Mouse (Mus musculus): ENCODE measurements around the gene Tmem178b. TPM values are rescaled to one million over a fixed set of nuclear protein-coding genes. Genes with fewer than 3 reads are reported as not detected.

Tmem178b gene
- polyA plus RNA-seq, 2 experiments from 2014 or later = 0.13 TPM; not detected in 1

- ATAC-seq = no peak
These were observed 327.6 kb downstream of the Tmem178b start for GRCm38 (mm10) chr6:40200661-40201060.

- no peak for ATAC-seq
These were observed 329.5 kb downstream of the Tmem178b start for GRCm38 (mm10) chr6:40202602-40203001.

DNA sequence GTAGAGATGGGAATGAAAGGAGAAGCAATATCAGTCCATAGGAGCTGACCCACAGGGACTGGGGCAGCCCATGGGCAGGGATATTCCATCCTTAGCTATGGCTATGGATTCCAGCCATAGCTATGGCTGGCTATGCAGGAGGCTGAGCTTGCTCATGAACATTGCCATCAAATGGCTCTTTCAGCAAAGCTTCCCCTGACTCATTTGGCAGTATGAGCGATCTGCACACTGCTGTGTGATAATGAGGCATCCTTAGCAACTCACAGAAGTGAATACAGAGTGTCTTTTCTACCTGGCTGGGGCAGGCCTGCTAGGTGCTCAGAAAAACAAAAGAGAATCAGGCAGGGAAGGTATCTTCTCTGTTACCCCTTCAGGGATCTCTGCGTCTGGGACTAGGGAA is 332.3 kb downstream of the Tmem178b start:
- no peak for ATAC-seq

GRCm38 (mm10) chr6:40208014-40208413 is 334.9 kb downstream of the Tmem178b start:
- ATAC-seq = no peak

GRCm38 (mm10) chr6:40209172-40209571 is 336.1 kb downstream of the Tmem178b start:
- no peak for ATAC-seq

GRCm38 (mm10) chr6:40217154-40217553 is 344.1 kb downstream of the Tmem178b start:
- ATAC-seq = no peak

GRCm38 (mm10) chr6:40217651-40218050 is 344.6 kb downstream of the Tmem178b start:
- no peak for ATAC-seq

GRCm38 (mm10) chr6:40220634-40221120 is 347.6 kb downstream of the Tmem178b start:
- no peak for ATAC-seq

- no peak for ATAC-seq
These were observed 352.7 kb downstream of the Tmem178b start for GRCm38 (mm10) chr6:40225585-40226280.

GRCm38 (mm10) chr6:40228981-40229380 is 355.9 kb downstream of the Tmem178b start:
- ATAC-seq = no peak

DNA sequence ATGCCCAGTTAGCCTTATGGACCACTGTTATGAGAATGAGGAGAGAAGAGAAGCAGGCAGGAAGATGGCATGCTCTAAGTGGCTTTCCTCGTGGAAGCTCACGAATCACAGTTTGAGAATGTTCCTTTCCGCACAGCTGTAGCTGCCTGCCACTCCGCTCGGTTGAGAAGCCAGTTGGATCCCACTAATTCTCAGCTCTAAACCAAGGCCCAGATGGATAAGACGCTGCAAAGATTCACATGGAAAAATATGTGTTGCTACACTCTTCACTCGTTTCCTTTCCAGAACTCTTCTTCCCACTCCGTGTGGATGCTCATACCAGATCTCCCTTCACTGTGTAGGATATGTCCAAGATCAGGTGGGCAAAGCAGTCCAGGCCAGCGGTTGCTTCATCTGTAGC is 356.9 kb downstream of the Tmem178b start:
- ATAC-seq = no peak

- ATAC-seq = no peak
These were observed 361.0 kb downstream of the Tmem178b start for GRCm38 (mm10) chr6:40234066-40234465.

- ATAC-seq = no peak
These were observed 362.9 kb downstream of the Tmem178b start for GRCm38 (mm10) chr6:40235793-40236470.

DNA sequence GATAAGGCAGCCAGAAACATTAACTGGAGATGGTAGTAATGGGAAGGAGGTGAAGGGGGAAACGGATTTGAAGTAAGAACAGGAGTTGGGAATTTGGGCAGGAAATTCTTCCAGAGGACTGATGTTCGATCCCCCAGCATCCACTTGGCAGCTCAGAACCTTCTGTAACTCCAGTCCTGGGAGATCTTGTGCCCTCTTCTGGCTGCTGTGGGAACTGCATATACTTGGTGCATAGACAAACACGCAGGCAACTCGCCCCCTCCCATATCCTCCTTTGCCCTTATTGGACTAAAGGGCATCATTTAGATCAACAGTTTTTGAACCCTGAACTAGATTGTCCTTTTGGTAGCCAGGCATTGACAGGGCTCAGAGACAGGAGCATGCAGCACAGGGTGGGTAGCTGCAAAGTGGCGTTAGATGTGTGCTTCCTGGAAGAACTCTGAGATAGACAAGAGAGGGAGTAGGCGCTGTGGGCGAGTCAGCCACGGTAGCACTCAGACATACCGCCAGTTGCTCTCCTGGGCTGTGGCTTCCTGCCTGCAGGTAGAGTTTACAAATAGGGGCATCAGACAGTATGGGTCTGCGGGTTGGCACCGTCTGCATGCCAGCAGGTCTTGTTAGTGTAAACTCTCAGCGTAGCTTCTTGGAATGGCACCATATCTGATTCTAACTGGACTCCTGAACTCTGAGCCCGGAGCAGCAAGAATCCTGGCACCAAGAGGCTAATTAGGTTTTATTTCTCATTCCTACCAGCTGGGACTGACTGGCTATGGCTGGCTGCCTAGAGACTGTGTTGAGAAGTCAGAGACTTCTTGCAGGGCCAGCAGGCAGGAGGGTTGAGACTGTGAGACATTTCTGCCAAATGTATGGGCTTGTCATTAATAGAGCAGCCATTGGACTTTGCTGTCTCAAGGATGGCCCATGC is 364.0 kb downstream of the Tmem178b start:
- no peak for ATAC-seq

GRCm38 (mm10) chr6:40238857-40239256 is 365.8 kb downstream of the Tmem178b start:
- ATAC-seq = no peak

DNA sequence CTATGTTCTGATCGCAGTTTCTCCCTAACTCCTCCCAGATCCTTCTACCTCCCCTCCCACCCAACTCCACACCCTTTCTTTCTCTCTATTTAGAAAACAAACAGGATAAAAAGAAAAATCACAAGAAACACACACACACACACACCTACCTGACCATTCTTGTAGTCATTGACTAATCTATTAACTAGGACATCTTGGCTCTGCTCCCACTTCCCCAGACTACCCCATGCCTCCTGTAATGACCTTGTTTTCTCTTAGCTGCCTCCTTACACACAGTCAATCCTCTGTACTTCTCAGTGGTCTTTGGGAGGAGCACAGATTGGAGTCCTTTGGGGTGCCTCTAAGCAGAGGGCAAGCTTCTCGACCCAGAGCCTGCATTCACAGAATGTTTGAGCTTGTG is 367.6 kb downstream of the Tmem178b start:
- ATAC-seq = no peak

DNA sequence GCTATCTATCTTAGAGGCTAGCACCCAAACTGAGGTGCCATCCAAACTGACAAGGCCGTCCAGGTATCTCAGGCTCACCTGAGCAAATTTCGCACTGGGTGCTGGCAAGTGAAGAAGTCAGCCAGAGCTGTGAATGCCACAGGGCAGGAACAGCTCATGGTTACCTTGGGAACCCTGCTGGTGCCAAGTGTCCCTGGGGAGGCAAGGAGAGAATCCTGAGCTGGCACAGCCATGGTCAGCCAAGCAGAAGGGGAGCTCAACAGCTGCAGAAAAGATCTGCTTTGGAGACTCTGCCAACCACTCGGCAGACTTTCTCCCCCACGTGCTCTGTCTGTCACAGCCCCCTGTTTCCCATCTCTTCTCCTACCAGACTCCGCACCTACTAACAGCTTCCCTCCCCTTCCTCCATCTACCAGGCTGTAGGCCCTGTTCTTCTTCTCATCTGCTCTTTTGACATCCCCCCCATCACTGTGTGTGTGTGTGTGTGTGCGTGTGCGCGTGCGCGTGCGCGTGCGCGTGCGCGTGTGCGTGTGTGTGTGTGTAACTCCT is 374.4 kb downstream of the Tmem178b start:
- ATAC-seq = no peak

GRCm38 (mm10) chr6:40249939-40250338 is 376.9 kb downstream of the Tmem178b start:
- ATAC-seq = no peak

DNA sequence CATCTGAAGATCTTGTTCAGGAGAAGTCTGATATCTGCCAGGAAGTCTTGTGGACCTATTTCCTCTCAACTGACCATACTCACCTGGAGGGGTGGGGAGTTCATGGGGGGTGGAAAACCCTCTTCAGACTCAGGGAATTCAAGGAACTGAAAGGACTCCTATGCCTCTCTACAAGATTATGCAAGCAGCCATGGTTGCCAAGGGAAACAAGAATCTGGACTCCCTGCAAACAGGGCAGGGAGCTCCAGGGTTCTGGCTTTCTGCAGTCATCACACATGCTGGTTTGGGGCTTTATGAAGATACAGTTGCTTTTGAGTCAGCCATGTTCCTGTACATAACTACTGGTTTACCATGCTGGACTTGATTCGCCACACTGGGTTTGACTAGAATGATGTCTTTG is 390.6 kb downstream of the Tmem178b start:
- no peak for ATAC-seq

DNA sequence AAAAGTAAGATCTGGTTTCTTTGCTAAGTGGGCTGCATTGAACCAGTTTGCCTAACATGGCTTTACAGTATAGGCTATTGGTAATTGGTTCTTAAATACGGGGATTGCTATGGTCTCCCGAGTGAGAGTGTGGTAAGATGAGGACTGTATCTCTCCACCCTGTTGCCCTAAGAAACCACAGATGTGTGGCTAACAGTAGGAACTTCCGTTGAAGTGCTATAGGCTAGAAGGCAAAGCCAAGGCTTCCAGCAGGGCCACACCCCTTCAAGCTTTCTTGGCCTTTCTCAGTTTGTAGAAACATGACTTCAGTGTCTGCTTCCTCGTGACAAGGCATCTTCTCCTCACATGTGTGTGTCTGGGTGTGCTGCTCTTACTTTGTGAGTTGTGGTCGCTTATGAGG is 427.6 kb downstream of the Tmem178b start:
- ATAC-seq = no peak

DNA sequence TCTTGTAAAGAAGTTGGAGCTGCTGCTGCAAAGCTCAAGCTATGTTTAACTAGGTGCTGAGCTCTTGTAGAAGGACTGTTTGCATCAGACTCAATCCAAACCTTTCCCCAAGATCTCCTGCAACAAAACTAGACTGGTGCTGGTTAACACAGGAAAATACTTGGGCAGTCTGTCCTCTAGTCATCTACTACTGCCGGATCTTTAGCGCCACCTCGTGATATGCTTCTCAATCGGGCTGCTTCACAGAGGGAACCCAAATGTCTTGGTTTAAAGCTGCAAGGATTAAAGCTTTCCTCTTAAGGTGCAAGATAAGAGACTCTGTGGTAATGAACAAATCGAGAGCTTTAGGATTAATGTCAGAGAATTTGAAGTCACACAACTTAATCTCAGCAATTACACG is 430.3 kb downstream of the Tmem178b start:
- ATAC-seq = no peak

All from CD4-positive, CD25-positive, alpha-beta regulatory T cell, adult 4 months (primary cell).